Mouse (Mus musculus): ENCODE results near the gene Dhx34. TPM values are rescaled to one million over a fixed set of nuclear protein-coding genes. Genes with fewer than 3 reads are reported as not detected.
"Not testable (repeated sequence)": the region's sequence is repeated elsewhere in the genome, so short reads cannot be mapped to it uniquely, and the experiment has no call there.

Dhx34 gene
- polyA plus RNA-seq (2015; fragmentation: Nextera tagmentation; extraction: Ambion mirVana), result 10.5 and 11.0 TPM in 2 replicates

DNA sequence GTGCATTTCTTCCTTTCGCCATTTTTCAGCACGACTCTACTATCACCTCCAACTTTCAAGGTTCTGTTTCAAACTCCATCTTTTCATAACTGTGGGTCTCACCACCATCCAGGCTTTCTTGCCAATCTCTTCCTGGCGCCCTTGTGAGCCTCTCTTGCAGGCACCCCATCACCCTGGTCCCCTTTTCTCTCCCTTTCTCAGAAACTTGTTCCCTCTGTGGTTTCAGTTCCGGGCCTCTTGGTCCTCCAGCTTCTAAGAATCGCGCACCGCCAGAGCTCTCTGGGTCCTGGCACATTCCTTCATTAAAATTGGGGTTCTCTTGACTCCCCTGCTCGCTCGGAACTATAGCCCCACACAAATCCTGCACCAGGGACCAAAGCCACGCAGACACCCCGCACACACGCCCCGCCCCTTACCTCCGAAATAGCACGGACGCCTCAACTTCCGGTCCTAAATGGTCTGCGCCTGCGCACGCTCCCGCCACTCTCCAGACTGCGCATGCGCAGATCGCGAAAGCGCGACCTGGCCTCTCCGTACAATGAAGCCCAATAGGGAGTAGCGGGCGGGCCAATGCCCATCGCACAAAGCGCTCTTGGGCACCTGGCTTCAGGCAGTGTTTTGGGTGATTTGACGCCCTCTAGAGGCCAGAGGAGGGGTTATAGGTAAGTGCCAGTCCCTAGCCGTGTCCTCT is at the start of gene Dhx34:
Gene Dhx34 (minus strand): TSS at position 456 of the 691 bp plus-strand sequence.
- 2% methylated on average over 34 of the region's 34 CpGs for WGBS
- peak; percentile 90 for ATAC-seq (ENCODE audit: extremely low read depth, insufficient number of reproducible peaks, low FRiP score, low TSS enrichment)
- Histone ChIP-seq H3K27ac (replicated peaks) (peak within 1 kb of the TSS; percentile 69), H3K27me3 (replicated peaks) (peaks cover 12% of the 10 kb centered on the region), H3K4me1 (peaks cover 12% of the 10 kb centered on the region), H3K4me2 (peak within 1 kb of the TSS; percentile 85), H3K36me3 (peaks cover 18% of the 10 kb centered on the region), H3K9me3 (no peaks in the 10 kb centered on the region), H3K4me3 (peak within 1 kb of the TSS; percentile 83), H3K9ac (peak within 1 kb of the TSS; percentile 91)

- Histone ChIP-seq H3K4me2 (no peak overlapping the region), H3K36me3 (peaks cover 13% of the 10 kb centered on the region), H3K9ac (0 out of 2 replicates have a peak overlapping the region, but pooled peaks have one; percentile 88), H3K27me3 (replicated peaks) (no peaks in the 10 kb centered on the region), H3K4me1 (peaks cover 31% of the 10 kb centered on the region), H3K9me3 (no peaks in the 10 kb centered on the region), H3K27ac (replicated peaks) (no peak overlapping the region), H3K4me3 (no peak overlapping the region)
- 81% methylated on average over 1 of the region's 1 CpGs for WGBS
- ATAC-seq (ENCODE audit: extremely low read depth, insufficient number of reproducible peaks, low FRiP score, low TSS enrichment), result no peak
These were observed 49.3 kb upstream of the Dhx34 start for GRCm38 (mm10) chr7:16271139-16271538.

- not testable (repeated sequence) for H3K4me3 ChIP-seq; H3K4me2 ChIP-seq; ATAC-seq (ENCODE audit: extremely low read depth, insufficient number of reproducible peaks, low FRiP score, low TSS enrichment); H3K27ac ChIP-seq (replicated peaks); H3K9me3 ChIP-seq; H3K36me3 ChIP-seq; H3K4me1 ChIP-seq; H3K27me3 ChIP-seq (replicated peaks); H3K9ac ChIP-seq
- 81% methylated on average over 7 of the region's 7 CpGs for WGBS
These were observed 44.8 kb upstream of the Dhx34 start for GRCm38 (mm10) chr7:16266593-16266992.

- Histone ChIP-seq H3K9ac (no peak overlapping the region), H3K27me3 (replicated peaks) (no peaks in the 10 kb centered on the region), H3K9me3 (0 out of 2 replicates have a peak, but pooled peaks cover 5% of the 10 kb centered on the region), H3K4me1 (no peaks in the 10 kb centered on the region), H3K36me3 (no peaks in the 10 kb centered on the region), H3K27ac (replicated peaks) (no peak overlapping the region), H3K4me2 (no peak overlapping the region), H3K4me3 (no peak overlapping the region)
- ATAC-seq (ENCODE audit: extremely low read depth, insufficient number of reproducible peaks, low FRiP score, low TSS enrichment), result no peak
- 78% methylated on average over 11 of the region's 11 CpGs for WGBS
These were observed 44.0 kb upstream of the Dhx34 start for GRCm38 (mm10) chr7:16265856-16266255.

DNA sequence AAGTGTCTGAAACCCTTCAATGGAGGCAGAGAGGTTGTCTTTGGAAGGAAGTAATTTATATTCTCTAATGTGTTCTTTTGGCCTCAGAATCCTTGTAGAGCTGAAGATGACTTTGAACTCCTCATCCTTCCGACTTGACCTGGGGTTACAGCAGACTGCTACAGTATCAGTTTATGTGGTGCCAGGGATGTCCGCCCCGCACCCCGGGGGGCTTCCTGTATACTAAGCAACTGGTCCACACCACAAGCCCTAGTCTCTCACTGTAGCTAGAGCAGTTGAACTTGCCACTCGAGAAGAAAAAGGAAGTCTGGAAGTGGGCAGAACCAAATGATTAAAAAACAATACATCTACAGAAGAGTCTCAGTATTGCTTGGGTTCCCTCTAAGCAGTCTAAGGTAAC is 42.0 kb upstream of the Dhx34 start:
- no peak overlapping the region for H3K27ac ChIP-seq (replicated peaks)
- ATAC-seq (ENCODE audit: extremely low read depth, insufficient number of reproducible peaks, low FRiP score, low TSS enrichment), result no peak
- H3K27me3 ChIP-seq (replicated peaks), result no peaks in the 10 kb centered on the region
- H3K4me3 ChIP-seq, result no peak overlapping the region
- no peaks in the 10 kb centered on the region for H3K36me3 ChIP-seq
- H3K4me1 ChIP-seq, result no peaks in the 10 kb centered on the region
- 0 out of 2 replicates have a peak, but pooled peaks cover 5% of the 10 kb centered on the region for H3K9me3 ChIP-seq
- WGBS, result 75% methylated on average over 5 of the region's 5 CpGs
- H3K9ac ChIP-seq, result no peak overlapping the region
- H3K4me2 ChIP-seq, result no peak overlapping the region

DNA sequence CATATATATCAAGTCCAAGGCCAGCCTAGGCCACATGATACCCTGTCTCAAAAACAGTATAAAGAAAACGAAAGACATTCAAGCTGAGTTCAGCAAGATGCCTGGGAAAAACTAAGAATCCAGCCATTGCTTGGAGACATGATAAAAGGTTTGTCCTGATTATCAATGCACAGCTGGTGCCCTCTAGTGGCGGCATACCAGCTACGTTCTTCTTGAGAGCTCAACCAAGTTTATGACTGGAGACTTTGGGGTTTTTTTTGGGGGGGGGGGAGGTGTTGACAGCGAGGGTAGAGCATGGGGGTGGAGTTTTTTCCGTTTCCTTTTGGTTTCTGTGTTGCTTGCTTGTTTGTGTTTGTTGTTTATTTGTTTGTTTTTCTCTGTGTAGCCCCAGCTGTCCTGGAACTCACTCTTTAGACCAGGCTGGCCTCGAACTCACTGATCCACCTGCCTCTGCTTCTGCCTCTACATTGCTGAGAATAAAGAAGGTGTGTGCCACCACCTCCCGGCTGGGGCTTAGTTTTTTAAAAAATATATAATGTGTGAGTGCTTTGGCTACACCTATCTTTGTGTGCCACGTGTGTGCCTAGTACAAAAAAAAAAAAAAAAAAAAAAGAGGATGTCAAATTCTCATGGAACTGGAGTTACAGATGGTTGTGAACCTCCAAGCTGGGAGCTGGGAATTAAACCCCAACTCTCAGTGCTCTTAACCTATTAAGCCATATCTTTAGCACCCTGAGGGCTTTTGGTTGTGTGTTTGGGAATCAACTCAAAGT is 41.4 kb upstream of the Dhx34 start:
- no peaks in the 10 kb centered on the region for H3K36me3 ChIP-seq
- WGBS, result 26% methylated on average over 8 of the region's 8 CpGs
- H3K4me1 ChIP-seq, result no peaks in the 10 kb centered on the region
- no peak overlapping the region for H3K9ac ChIP-seq
- H3K9me3 ChIP-seq, result 0 out of 2 replicates have a peak, but pooled peaks cover 5% of the 10 kb centered on the region
- H3K27me3 ChIP-seq (replicated peaks), result no peaks in the 10 kb centered on the region
- no peak overlapping the region for H3K4me3 ChIP-seq
- no peak for ATAC-seq (ENCODE audit: extremely low read depth, insufficient number of reproducible peaks, low FRiP score, low TSS enrichment)
- H3K4me2 ChIP-seq, result no peak overlapping the region
- no peak overlapping the region for H3K27ac ChIP-seq (replicated peaks)

DNA sequence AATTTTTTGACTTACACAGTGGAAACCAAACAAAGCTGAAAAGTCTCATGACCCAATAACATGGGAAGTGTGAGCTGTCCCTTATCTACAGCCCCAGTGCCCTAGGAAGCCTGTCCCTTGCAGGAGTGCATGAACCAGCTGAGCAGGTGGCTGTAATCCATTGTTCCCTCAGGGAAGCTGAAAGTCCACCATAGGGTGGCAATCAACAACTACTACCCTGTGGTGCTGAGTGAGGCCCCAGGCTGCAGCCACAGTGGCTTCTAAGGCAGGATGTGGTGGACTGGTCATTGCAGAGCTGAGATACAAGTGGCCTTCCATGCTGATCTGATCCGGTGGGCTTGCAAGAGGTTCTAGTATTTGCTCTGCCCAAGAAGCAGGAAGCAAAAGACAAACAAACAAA is 39.3 kb upstream of the Dhx34 start:
- H3K9ac ChIP-seq, result no peak overlapping the region
- no peak overlapping the region for H3K4me2 ChIP-seq
- WGBS, result 56% methylated on average over 1 of the region's 1 CpGs
- H3K4me1 ChIP-seq, result no peaks in the 10 kb centered on the region
- no peak overlapping the region for H3K4me3 ChIP-seq
- no peak for ATAC-seq (ENCODE audit: extremely low read depth, insufficient number of reproducible peaks, low FRiP score, low TSS enrichment)
- H3K27me3 ChIP-seq (replicated peaks), result no peaks in the 10 kb centered on the region
- H3K9me3 ChIP-seq, result 0 out of 2 replicates have a peak, but pooled peaks cover 5% of the 10 kb centered on the region
- H3K27ac ChIP-seq (replicated peaks), result no peak overlapping the region
- no peaks in the 10 kb centered on the region for H3K36me3 ChIP-seq

DNA sequence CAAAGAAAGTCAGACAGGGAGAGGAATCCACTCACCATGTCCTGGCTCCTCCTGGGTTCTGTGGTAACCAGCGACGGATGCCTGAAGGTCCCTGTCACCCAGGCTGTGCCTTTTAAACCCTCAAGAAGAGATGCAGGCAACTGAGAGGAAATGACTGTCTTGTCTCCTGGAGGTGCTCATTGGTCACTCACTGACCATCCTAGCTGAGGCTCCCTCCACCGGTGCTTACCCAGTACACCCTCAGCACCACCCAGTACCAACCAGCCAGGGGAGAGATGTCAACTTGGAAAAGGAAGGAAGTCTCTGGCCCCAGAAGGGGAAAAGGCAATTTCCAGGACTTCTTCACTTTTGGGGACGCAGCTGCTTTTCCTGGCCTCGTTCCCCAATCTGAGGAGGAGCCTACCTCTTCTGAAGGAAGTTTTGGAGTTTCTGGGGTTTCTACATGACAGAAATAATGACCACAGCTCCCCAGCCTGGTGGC is 37.3 kb upstream of the Dhx34 start, which contains the start of gene C5ar1:
Gene C5ar1 (minus strand): TSS at position 431 of the 481 bp plus-strand sequence.
- 79% methylated on average over 5 of the region's 5 CpGs for WGBS
- Histone ChIP-seq H3K9me3 (no peaks in the 10 kb centered on the region), H3K27ac (replicated peaks) (no peak within 1 kb of the TSS), H3K4me3 (no peak within 1 kb of the TSS), H3K27me3 (replicated peaks) (no peaks in the 10 kb centered on the region), H3K36me3 (no peaks in the 10 kb centered on the region), H3K4me1 (no peaks in the 10 kb centered on the region), H3K4me2 (no peak within 1 kb of the TSS), H3K9ac (no peak within 1 kb of the TSS)
- no peak for ATAC-seq (ENCODE audit: extremely low read depth, insufficient number of reproducible peaks, low FRiP score, low TSS enrichment)

GRCm38 (mm10) chr7:16257830-16258229 is 36.0 kb upstream of the Dhx34 start:
- Histone ChIP-seq H3K4me3 (no peak overlapping the region), H3K4me2 (no peak overlapping the region), H3K27ac (replicated peaks) (no peak overlapping the region), H3K27me3 (replicated peaks) (no peaks in the 10 kb centered on the region), H3K9ac (no peak overlapping the region), H3K4me1 (no peaks in the 10 kb centered on the region), H3K36me3 (no peaks in the 10 kb centered on the region), H3K9me3 (no peaks in the 10 kb centered on the region)
- 74% methylated on average over 11 of the region's 11 CpGs for WGBS
- ATAC-seq (ENCODE audit: extremely low read depth, insufficient number of reproducible peaks, low FRiP score, low TSS enrichment), result no peak

DNA sequence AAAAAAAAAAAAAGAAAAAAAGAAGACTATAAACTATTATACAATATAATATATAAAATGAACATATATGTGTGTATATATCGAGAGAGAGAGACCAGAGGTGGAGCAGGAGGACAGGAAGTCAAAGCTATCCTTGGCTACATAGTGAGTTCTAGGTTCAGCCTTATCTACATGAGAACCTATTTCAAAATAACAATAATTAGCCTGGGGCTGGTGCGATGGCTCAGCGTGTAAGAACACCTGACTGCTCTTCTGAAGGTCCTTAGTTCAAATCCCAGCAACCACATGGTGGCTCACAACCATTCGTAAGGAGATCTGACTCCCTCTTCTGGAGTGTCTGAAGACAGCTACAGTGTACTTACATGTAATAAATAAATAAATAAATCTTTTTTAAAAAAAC is 34.1 kb upstream of the Dhx34 start:
- H3K4me1 ChIP-seq; H3K4me2 ChIP-seq; H3K36me3 ChIP-seq; H3K27ac ChIP-seq (replicated peaks); H3K9ac ChIP-seq; H3K27me3 ChIP-seq (replicated peaks); H3K4me3 ChIP-seq; H3K9me3 ChIP-seq; ATAC-seq (ENCODE audit: extremely low read depth, insufficient number of reproducible peaks, low FRiP score, low TSS enrichment): not testable (repeated sequence)
- 76% methylated on average over 4 of the region's 4 CpGs for WGBS

DNA sequence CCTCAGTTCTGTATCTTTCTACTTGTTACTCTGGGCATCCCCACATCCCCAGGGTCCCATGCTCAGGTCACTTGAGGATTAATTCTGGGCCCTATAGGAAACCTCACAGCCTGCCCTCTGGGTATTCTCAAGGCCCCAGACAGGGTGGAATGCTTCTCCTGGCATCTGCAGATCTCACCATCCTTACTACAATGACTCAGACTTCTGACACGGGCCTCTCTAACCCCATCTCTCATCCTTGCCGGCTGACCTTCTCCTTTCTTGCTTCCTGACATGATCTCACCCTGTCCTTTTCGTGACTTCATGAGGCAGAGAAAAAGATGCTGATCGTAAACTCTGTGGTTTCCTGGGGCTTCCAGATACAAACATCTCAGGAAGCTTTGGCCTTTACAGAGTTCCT is 32.4 kb upstream of the Dhx34 start:
- Histone ChIP-seq H3K27ac (replicated peaks) (no peak overlapping the region), H3K4me2 (no peak overlapping the region), H3K9ac (no peak overlapping the region), H3K9me3 (no peaks in the 10 kb centered on the region), H3K4me1 (no peaks in the 10 kb centered on the region), H3K4me3 (no peak overlapping the region), H3K27me3 (replicated peaks) (no peaks in the 10 kb centered on the region), H3K36me3 (no peaks in the 10 kb centered on the region)
- WGBS, result 42% methylated on average over 4 of the region's 4 CpGs
- no peak for ATAC-seq (ENCODE audit: extremely low read depth, insufficient number of reproducible peaks, low FRiP score, low TSS enrichment)
